Mouse (Mus musculus) heart, embryonic 14.5 days (tissue): ENCODE results near the gene Abhd17c. TPM values are rescaled to one million over a fixed set of nuclear protein-coding genes. Genes with fewer than 3 reads are reported as not detected.
A peak's percentile ranks its signal among the peaks of the same experiment; 100 is the strongest.

Experiments used
- ATAC-seq: fragments of 200-750 bp; cut with Nextera tagmentation; 2 replicates; pipeline ENCODE4 v1.8.0; 2017; ENCODE audit warnings: low read depth, moderate TSS enrichment; ENCODE audit not compliant: insufficient number of reproducible peaks, insufficient read depth, low FRiP score
- H3K27ac ChIP-seq, 2 experiments: fragments of 200-500 bp in 1 of 2; fragments of 300-500 bp in 1 of 2; sonication (generic) in 1 of 2; replicated peaks in 1 of 2; 2 replicates each; pipeline ENCODE4 v1.5.1; 2012 to 2014; ENCODE audit warnings: low read depth in 2 of 2, low read length in 2 of 2, control low read depth in 1 of 2, mild to moderate bottlenecking in 1 of 2, mixed read lengths in 1 of 2; ENCODE audit not compliant: control insufficient read depth in 1 of 2, insufficient read depth in 1 of 2
- H3K27me3 ChIP-seq: fragments of 300-500 bp; sonication (generic); 2 replicates; pipeline ENCODE4 v1.6.1; 2014; ENCODE audit warnings: mild to moderate bottlenecking, low read length, control low read depth; ENCODE audit not compliant: control insufficient read depth, insufficient read depth
- H3K36me3 ChIP-seq: fragments of 300-500 bp; sonication (generic); 2 replicates; pipeline ENCODE4 v1.6.1; 2014; ENCODE audit warnings: mild to moderate bottlenecking, control low read depth, low read length, mixed read lengths; ENCODE audit not compliant: control insufficient read depth, insufficient read depth
- H3K4me1 ChIP-seq, 2 experiments: fragments of 200-500 bp in 1 of 2; fragments of 300-500 bp in 1 of 2; sonication (generic) in 1 of 2; 2 replicates each; pipeline ENCODE4 v1.6.1; 2012 to 2014; ENCODE audit warnings: low read length in 2 of 2, control low read depth in 1 of 2, mixed read lengths in 1 of 2; ENCODE audit not compliant: control insufficient read depth in 2 of 2, insufficient read depth in 2 of 2
- H3K4me2 ChIP-seq: fragments of 300-500 bp; sonication (generic); 2 replicates; pipeline ENCODE4 v1.6.1; 2014; ENCODE audit warnings: mild to moderate bottlenecking, low read length
- H3K4me3 ChIP-seq, 2 experiments: fragments of 200-500 bp in 1 of 2; fragments of 300-500 bp in 1 of 2; sonication (generic) in 1 of 2; 2 replicates each; pipeline ENCODE4 v1.5.1; 2012 to 2014; ENCODE audit warnings: low read length in 2 of 2, mild to moderate bottlenecking in 2 of 2, control low read depth in 1 of 2, low read depth in 1 of 2, moderate library complexity in 1 of 2; ENCODE audit not compliant: control insufficient read depth in 1 of 2, insufficient read depth in 1 of 2
- H3K9ac ChIP-seq: fragments of 300-500 bp; sonication (generic); 2 replicates; pipeline ENCODE4 v1.6.1; 2014; ENCODE audit warnings: mild to moderate bottlenecking, low read length
- H3K9me3 ChIP-seq: fragments of 300-500 bp; sonication (generic); 2 replicates; pipeline ENCODE4 v1.6.1; 2016; ENCODE audit warnings: low read length, control low read depth; ENCODE audit not compliant: control insufficient read depth
- WGBS: fragments of 180-500 bp; shearing (Covaris S2); extraction: QIAGEN DNeasy Blood & Tissue Kit; methylation state at CpG from one replicate; pipeline ENCODE4 v1.1.7; 2014; 5-methylcytosine and 5-hydroxymethylcytosine counted together
- polyA plus RNA-seq: library from polyadenylated mRNA; unstranded; fragments of >200 nt; fragmentation: Nextera tagmentation; extraction: Ambion mirVana; gene quantifications from 2 replicates; pipeline ENCODE4 v1.2.1, GENCODE M21; 2014

Abhd17c gene
- polyA plus RNA-seq, 1 experiment from 2014 or later: 82.0 TPM

DNA sequence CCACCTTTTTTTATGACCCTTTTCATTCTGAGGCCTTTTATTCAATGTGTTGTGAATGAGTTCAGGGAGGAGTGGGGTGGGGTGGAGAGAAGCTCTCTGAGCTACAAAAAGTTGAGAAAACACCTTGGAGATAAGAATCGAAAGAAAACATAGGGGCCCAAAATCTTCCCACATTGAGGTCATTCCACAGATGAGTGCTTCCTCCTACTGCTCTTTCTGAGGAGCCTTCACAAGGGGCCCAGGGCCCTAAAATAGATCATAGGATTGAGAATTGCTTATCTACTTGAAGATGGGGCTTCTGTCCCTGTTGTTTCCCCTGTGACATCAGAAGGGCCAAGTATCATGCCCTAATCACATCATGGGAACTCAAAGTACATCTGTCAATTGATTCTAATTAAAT lies 14.3 kb upstream of the Abhd17c start:
- Histone ChIP-seq H3K4me3 (no peak overlapping the region), H3K9ac (no peak overlapping the region), H3K9me3 (no peaks in the 10 kb centered on the region), H3K27me3 (no peaks in the 10 kb centered on the region), H3K27ac (no peak overlapping the region), H3K36me3 (no peaks in the 10 kb centered on the region), H3K4me1 (no peaks in the 10 kb centered on the region; a peak in 1 of 4 replicates), H3K4me2 (no peak overlapping the region)
- WGBS: 24% methylated on average over 1 of the region's 1 CpGs
- no peak for ATAC-seq

DNA sequence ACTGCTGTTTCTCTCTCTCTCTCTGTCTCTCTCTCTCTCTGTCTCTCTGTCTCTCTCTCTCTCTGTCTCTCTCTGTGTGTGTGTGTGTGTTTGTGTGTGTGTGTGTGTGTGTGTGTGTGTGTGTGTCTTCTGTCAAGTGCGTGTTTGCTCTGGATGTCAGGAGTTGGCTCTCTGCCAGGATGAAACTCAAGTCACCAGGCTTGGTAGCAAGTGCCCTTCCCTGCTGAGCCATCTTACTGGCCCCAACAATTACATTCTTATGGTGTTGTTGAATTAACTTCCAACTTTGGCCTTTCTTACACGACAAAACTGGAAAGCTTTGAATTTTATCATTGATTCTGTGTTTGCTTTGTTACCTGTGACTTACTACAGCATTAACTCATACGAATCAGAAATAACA lies 13.6 kb upstream of the Abhd17c start:
- no peak overlapping the region for H3K27ac ChIP-seq
- H3K4me3 ChIP-seq: no peak overlapping the region
- H3K9me3 ChIP-seq: no peaks in the 10 kb centered on the region
- ATAC-seq: no peak
- no peaks in the 10 kb centered on the region for H3K27me3 ChIP-seq
- no peak overlapping the region for H3K4me2 ChIP-seq
- H3K36me3 ChIP-seq: no peaks in the 10 kb centered on the region
- H3K9ac ChIP-seq: no peak overlapping the region
- no peaks in the 10 kb centered on the region; a peak in 1 of 4 replicates for H3K4me1 ChIP-seq
- 50% methylated on average over 3 of the region's 3 CpGs for WGBS

DNA sequence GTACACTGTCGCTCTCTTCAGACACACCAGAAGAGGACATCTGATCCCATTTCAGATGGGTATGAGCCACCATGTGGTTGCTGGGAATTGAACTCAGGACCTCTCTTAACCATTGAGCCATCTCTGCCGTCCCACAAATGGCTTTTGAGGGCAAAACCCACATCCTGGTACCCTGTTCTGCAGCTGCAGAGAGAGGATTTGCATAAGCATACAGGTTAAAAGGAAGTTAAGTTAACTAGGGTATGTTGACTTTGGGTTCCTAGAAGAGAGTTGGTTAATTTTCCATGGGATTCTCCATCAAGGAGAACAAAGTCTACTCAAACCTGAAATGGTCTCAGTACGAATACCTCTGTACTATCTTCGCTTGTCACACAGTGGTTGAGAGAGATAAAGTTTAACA lies 13.2 kb upstream of the Abhd17c start:
- Histone ChIP-seq H3K4me1 (no peaks in the 10 kb centered on the region; a peak in 1 of 4 replicates), H3K4me3 (no peak overlapping the region), H3K9me3 (no peaks in the 10 kb centered on the region), H3K4me2 (no peak overlapping the region), H3K36me3 (no peaks in the 10 kb centered on the region), H3K27me3 (no peaks in the 10 kb centered on the region), H3K9ac (no peak overlapping the region), H3K27ac (no peak overlapping the region)
- WGBS: 59% methylated on average over 4 of the region's 4 CpGs
- no peak for ATAC-seq

DNA sequence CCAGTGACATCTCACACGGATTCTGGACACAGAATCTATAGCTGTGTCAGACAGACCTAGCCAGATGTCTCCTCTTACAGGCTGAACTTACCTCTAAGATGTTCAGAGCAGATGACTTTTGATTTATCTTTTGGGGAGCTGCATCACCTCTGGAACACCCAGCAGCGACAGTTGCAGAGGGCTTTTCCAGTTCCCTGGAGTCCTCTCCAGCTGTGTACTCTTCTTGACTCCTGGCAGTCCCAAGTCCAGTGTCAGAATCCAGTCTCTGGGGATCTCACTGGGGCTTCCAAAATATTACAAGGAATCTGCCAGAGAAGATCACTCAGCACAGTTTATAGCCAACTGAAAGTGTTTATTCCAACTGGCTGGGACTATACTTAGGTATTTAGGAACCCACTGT lies 12.7 kb upstream of the Abhd17c start:
- H3K4me1 ChIP-seq: no peaks in the 10 kb centered on the region; a peak in 1 of 4 replicates
- H3K4me3 ChIP-seq: no peak overlapping the region
- no peak overlapping the region for H3K27ac ChIP-seq
- no peaks in the 10 kb centered on the region for H3K27me3 ChIP-seq
- H3K9ac ChIP-seq: no peak overlapping the region
- no peaks in the 10 kb centered on the region for H3K36me3 ChIP-seq
- no peaks in the 10 kb centered on the region for H3K9me3 ChIP-seq
- ATAC-seq: no peak
- H3K4me2 ChIP-seq: no peak overlapping the region
- 67% methylated on average over 2 of the region's 2 CpGs for WGBS

DNA sequence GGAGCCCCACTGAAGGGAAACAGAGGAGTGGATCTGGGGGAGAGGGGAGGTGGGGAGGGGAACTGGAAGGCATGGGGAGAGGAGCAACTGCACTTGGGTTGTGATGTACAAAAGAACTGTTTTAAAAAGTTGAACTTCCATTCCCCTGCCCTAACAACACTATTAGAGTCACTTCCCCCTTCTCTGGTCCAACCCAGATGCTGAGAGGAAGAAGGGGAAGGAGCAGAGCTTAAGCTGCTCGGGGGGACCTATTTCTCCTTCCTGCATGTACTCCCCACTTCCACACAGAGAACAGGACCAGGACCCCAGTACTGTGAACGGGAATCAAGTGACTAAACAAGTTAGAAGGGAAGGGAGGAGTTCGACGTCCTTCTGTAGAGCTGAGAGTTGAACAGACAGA lies 11.9 kb upstream of the Abhd17c start:
- no peak for ATAC-seq
- H3K27ac ChIP-seq: no peak overlapping the region
- no peaks in the 10 kb centered on the region for H3K27me3 ChIP-seq
- H3K4me3 ChIP-seq: no peak overlapping the region
- H3K4me1 ChIP-seq: no peaks in the 10 kb centered on the region; a peak in 1 of 4 replicates
- H3K9me3 ChIP-seq: no peaks in the 10 kb centered on the region
- WGBS: 80% methylated on average over 4 of the region's 4 CpGs
- H3K36me3 ChIP-seq: no peaks in the 10 kb centered on the region
- H3K9ac ChIP-seq: no peak overlapping the region
- no peak overlapping the region for H3K4me2 ChIP-seq

DNA sequence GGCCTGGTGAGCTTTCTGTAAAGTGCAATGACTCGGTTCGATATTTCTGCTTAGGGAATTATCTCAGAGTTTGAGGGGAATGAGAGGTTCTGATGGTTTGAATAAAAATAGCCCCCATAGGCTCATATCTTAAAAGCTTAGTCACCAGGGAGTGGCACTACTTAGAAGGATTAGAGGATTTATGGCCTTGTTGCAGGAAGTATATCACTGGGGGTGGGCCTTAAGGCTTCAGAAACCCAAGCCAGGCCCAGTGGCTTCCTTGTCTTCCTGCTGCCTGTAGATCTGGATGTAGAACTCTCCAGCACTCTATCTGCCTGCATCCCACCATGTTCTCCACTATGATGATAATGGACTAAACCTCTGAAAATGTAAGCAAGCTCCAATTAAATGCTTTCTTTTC lies 7.7 kb upstream of the Abhd17c start:
- Histone ChIP-seq H3K4me2 (no peak overlapping the region), H3K9me3 (no peaks in the 10 kb centered on the region), H3K4me3 (no peak overlapping the region), H3K4me1 (no peaks in the 10 kb centered on the region), H3K27ac (no peak overlapping the region), H3K9ac (no peak overlapping the region), H3K27me3 (no peaks in the 10 kb centered on the region), H3K36me3 (no peaks in the 10 kb centered on the region)
- WGBS: 56% methylated on average over 2 of the region's 2 CpGs
- ATAC-seq: no peak

DNA sequence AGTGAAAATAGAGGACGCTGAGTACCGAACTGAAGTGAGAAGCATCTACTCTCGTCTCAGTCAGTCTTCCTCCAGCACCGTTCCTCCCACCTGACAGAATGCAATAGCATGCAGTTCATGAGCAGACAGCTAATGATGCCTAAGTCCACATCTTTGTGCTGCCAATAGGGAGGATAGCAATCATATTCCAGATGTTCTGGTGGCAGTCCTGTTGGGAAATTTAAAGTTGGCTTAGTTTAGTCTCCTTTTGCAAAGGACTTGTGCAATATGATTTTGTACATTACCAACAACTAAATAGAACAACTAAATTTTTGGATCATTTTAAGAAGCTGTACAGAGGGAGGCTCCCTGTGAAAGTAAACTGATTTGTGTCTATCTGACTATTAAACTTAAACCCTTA lies 2.1 kb upstream of the Abhd17c start:
- H3K27me3 ChIP-seq: no peaks in the 10 kb centered on the region
- H3K4me2 ChIP-seq: no peak overlapping the region
- no peak overlapping the region for H3K27ac ChIP-seq
- H3K4me1 ChIP-seq: peaks cover 5 to 16% of the 10 kb centered on the region in 2 experiments
- no peak for ATAC-seq
- H3K36me3 ChIP-seq: peaks cover under 1% of the 10 kb centered on the region; the same call in 1 of the 2 replicates
- H3K9me3 ChIP-seq: no peaks in the 10 kb centered on the region
- no peak overlapping the region for H3K9ac ChIP-seq
- WGBS: 89% methylated on average over 4 of the region's 4 CpGs
- no peak overlapping the region for H3K4me3 ChIP-seq

DNA sequence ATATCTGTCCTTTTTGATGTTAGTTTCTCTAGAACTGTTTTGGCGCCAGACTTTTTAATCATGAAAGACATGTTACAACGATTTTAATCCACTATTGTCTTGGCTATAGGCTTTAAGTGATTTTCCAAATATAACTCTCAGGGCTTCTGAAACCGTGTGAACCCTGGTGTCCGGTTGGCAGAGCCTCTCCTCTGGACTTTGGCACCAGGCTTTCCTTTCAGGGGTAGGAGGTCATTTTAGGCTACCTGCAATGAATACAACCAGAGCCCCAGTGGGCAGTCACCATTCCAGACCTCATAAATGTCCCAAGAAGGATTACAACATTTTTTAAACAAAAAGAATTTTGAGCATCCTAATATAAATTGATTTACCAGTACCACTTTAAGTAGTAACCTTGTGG lies 1.1 kb upstream of the Abhd17c start:
- no peak overlapping the region for H3K27ac ChIP-seq
- no peaks in the 10 kb centered on the region for H3K9me3 ChIP-seq
- no peaks in the 10 kb centered on the region for H3K27me3 ChIP-seq
- H3K4me3 ChIP-seq: no peak overlapping the region; a peak in 1 of 4 replicates
- H3K9ac ChIP-seq: no peak overlapping the region
- no peak for ATAC-seq
- H3K36me3 ChIP-seq: peaks cover 5% of the 10 kb centered on the region; the same call in 1 of the 2 replicates
- H3K4me2 ChIP-seq: peak overlapping the region; percentile 78
- peaks cover 5 to 22% of the 10 kb centered on the region in 2 experiments for H3K4me1 ChIP-seq
- WGBS: 61% methylated on average over 4 of the region's 4 CpGs
